23 mouse cellular contexts compared by ENCODE assay signal in genomic region chr11:60065267-60065666, GRCm38 (mm10). TPM values are rescaled to one million over a fixed set of nuclear protein-coding genes. Genes with fewer than 3 reads are reported as not detected.
DNase-seq lines count a peak whose midpoint lies in the region; ATAC-seq and TF ChIP-seq lines count a peak whose summit lies in the region.
"Had no signal": no experiment of that assay in that cellular context is flagged by ENCODE, and none has a peak within 500 bp of the region (broad histone marks: within the 10 kb centered on the region; RNA-seq: fewer than 3 reads in every experiment).

No protein-coding gene starts in this region.

- TF ChIP-seq POLR2A in MEL (IDR thresholded peaks at IDR 0.05; ENCODE audit: control insufficient read depth in 1 of 2, insufficient read depth in 1 of 2, low read depth in 1 of 2, low read length in 2 of 2, poor library complexity in 1 of 2): no peak
- no peak for TF ChIP-seq POLR2A in limb, embryonic 14.5 days (IDR thresholded peaks at IDR 0.05; ENCODE audit: borderline replicate concordance, extremely low read depth, insufficient read depth, insufficient read length)

- H3K9ac ChIP-seq in midbrain, embryonic 13.5 days (replicated peaks): no peak overlapping the region
- H3K9ac ChIP-seq in MEL (ENCODE audit: control insufficient read depth, low read depth, low read length, poor library complexity, severe bottlenecking): no peak overlapping the region
- no peak overlapping the region for H3K9ac ChIP-seq in embryonic facial prominence, embryonic 12.5 days
- H3K9ac ChIP-seq in limb, embryonic 14.5 days (ENCODE audit: low read depth, low read length, severe bottlenecking): no peak overlapping the region
- H3K9ac ChIP-seq: embryonic facial prominence, embryonic 15.5 days; heart, embryonic 15.5 days; hindbrain, embryonic 14.5 days had no signal

- no peaks in the 10 kb centered on the region for H3K36me3 ChIP-seq in midbrain, embryonic 13.5 days
- no peaks in the 10 kb centered on the region for H3K36me3 ChIP-seq in midbrain, embryonic 10.5 days
- H3K36me3 ChIP-seq in MEL (ENCODE audit: control insufficient read depth in 1 of 2, insufficient read depth in 2 of 2, low read length in 2 of 2): no peaks in the 10 kb centered on the region
- no peaks in the 10 kb centered on the region for H3K36me3 ChIP-seq in embryonic facial prominence, embryonic 12.5 days
- H3K36me3 ChIP-seq in limb, embryonic 14.5 days (ENCODE audit: control insufficient read depth, insufficient read depth, low read length): no peaks in the 10 kb centered on the region
- H3K36me3 ChIP-seq: embryonic facial prominence, embryonic 15.5 days; forebrain, embryonic 10.5 days; G1E; heart, embryonic 15.5 days; hindbrain, embryonic 10.5 days had no signal

- WGBS in midbrain, embryonic 13.5 days: 71% methylated on average over 1 of the region's 1 CpGs
- WGBS in midbrain, embryonic 10.5 days: 88% methylated on average over 1 of the region's 1 CpGs
- WGBS in embryonic facial prominence, embryonic 12.5 days: 25% methylated on average over 1 of the region's 1 CpGs
- WGBS in limb, embryonic 14.5 days: 39% methylated on average over 1 of the region's 1 CpGs

- no peak for TF ChIP-seq CTCF in MEL (IDR thresholded peaks at IDR 0.05 in 2 of 3, conservative IDR thresholded peaks at IDR 0.05 in 1 of 3; ENCODE audit: control insufficient read depth in 1 of 3, insufficient read depth in 1 of 3, low read depth in 2 of 3, low read length in 3 of 3, poor library complexity in 1 of 3, severe bottlenecking in 1 of 3)

- H3K27me3 ChIP-seq in midbrain, embryonic 13.5 days: no peaks in the 10 kb centered on the region
- H3K27me3 ChIP-seq in midbrain, embryonic 10.5 days (ENCODE audit: low read depth, poor library complexity, severe bottlenecking): no peaks in the 10 kb centered on the region
- no peaks in the 10 kb centered on the region; a peak in 1 of 4 replicates for H3K27me3 ChIP-seq in MEL (ENCODE audit: control insufficient read depth in 1 of 2, insufficient read depth in 2 of 2, low read length in 2 of 2)
- H3K27me3 ChIP-seq in embryonic facial prominence, embryonic 12.5 days: no peaks in the 10 kb centered on the region
- no peaks in the 10 kb centered on the region for H3K27me3 ChIP-seq in limb, embryonic 14.5 days (ENCODE audit: control insufficient read depth, insufficient read depth, low read length)
- H3K27me3 ChIP-seq: embryonic facial prominence, embryonic 15.5 days had no signal

- no peaks in the 10 kb centered on the region for H3K9me3 ChIP-seq in midbrain, embryonic 13.5 days
- no peaks in the 10 kb centered on the region for H3K9me3 ChIP-seq in midbrain, embryonic 10.5 days (replicated peaks)
- H3K9me3 ChIP-seq in MEL (replicated peaks; ENCODE audit: insufficient read depth, low read length): no peaks in the 10 kb centered on the region
- no peaks in the 10 kb centered on the region for H3K9me3 ChIP-seq in embryonic facial prominence, embryonic 12.5 days
- no peaks in the 10 kb centered on the region for H3K9me3 ChIP-seq in limb, embryonic 14.5 days (ENCODE audit: control insufficient read depth, low read length)
- H3K9me3 ChIP-seq: embryonic facial prominence, embryonic 15.5 days; forebrain, embryonic 10.5 days; G1E; heart, embryonic 15.5 days; hindbrain, embryonic 10.5 days had no signal

- no peak for DNase-seq in midbrain, embryonic 10.5 days (ENCODE audit: low spot score)
- no peak for DNase-seq in MEL (ENCODE audit: low read depth, low spot score)
- DNase-seq in limb, embryonic 14.5 days (ENCODE audit: low spot score): peak; percentile 11
- DNase-seq in spleen, postnatal 14 days (ENCODE audit: low spot score in 2 of 2): no peak
- no peak for DNase-seq in gastrocnemius, postnatal 4 days (ENCODE audit: low spot score in 2 of 2)
- DNase-seq in yolk sac, embryonic 10.5 days (ENCODE audit: low spot score): no peak
- DNase-seq: adrenal gland, postnatal 10 days; cerebellum, adult 2 months; cerebellum, postnatal 10 days; gastrocnemius, postnatal 10 days; heart, adult 2 months had no signal

- TF ChIP-seq EP300 in MEL (IDR thresholded peaks at IDR 0.05; ENCODE audit: low read depth in 1 of 2, low read length in 2 of 2): no peak

- no peak for ATAC-seq in midbrain, embryonic 13.5 days
- no peak for ATAC-seq in embryonic facial prominence, embryonic 12.5 days (ENCODE audit: insufficient number of reproducible peaks, insufficient read depth, low FRiP score, low TSS enrichment)
- ATAC-seq in limb, embryonic 14.5 days (ENCODE audit: low FRiP score, low read depth): no peak
- ATAC-seq: forebrain, embryonic 14.5 days; intestine, embryonic 16.5 days had no signal

- H3K79me2 ChIP-seq in MEL (ENCODE audit: control insufficient read depth, insufficient read depth, low read length, poor library complexity): no peaks in the 10 kb centered on the region

- no peaks in the 10 kb centered on the region for H3K4me1 ChIP-seq in midbrain, embryonic 13.5 days (replicated peaks)
- no peaks in the 10 kb centered on the region for H3K4me1 ChIP-seq in midbrain, embryonic 10.5 days
- peaks cover 4 to 14% of the 10 kb centered on the region in 2 experiments; a peak in 2 of 4 replicates for H3K4me1 ChIP-seq in MEL (ENCODE audit: control insufficient read depth in 1 of 2, insufficient read depth in 2 of 2, low read length in 2 of 2)
- H3K4me1 ChIP-seq in embryonic facial prominence, embryonic 12.5 days: peaks cover 9% of the 10 kb centered on the region; the same call in 1 of the 2 replicates
- H3K4me1 ChIP-seq in limb, embryonic 14.5 days (ENCODE audit: control insufficient read depth, insufficient read depth, low read length): no peaks in the 10 kb centered on the region
- H3K4me1 ChIP-seq: embryonic facial prominence, embryonic 15.5 days; forebrain, embryonic 10.5 days; heart, embryonic 15.5 days; hindbrain, embryonic 10.5 days had no signal

- no peak for TF ChIP-seq RAD21 in MEL (IDR thresholded peaks at IDR 0.05; ENCODE audit: low read depth, low read length)

- peak overlapping the region; percentile 35; the same call in 1 of the 2 replicates for H3K27ac ChIP-seq in midbrain, embryonic 13.5 days
- H3K27ac ChIP-seq in midbrain, embryonic 10.5 days (replicated peaks): no peak overlapping the region
- no peak overlapping the region for H3K27ac ChIP-seq in MEL (ENCODE audit: control insufficient read depth, low read depth, low read length)
- peak overlapping the region; percentile 69; the same call in 1 of the 2 replicates for H3K27ac ChIP-seq in embryonic facial prominence, embryonic 12.5 days
- H3K27ac ChIP-seq in limb, embryonic 14.5 days (replicated peaks; ENCODE audit: low read depth, low read length): no peak overlapping the region
- H3K27ac ChIP-seq: embryonic facial prominence, embryonic 15.5 days; forebrain, embryonic 10.5 days; heart, adult 2 months; heart, embryonic 15.5 days; hindbrain, embryonic 10.5 days; hindbrain, embryonic 14.5 days had no signal

- H3K4me3 ChIP-seq in midbrain, embryonic 13.5 days (replicated peaks): no peak overlapping the region
- no peak overlapping the region for H3K4me3 ChIP-seq in midbrain, embryonic 10.5 days
- no peak overlapping the region for H3K4me3 ChIP-seq in MEL (ENCODE audit: control insufficient read depth in 1 of 2, insufficient read depth in 1 of 2, low read depth in 2 of 2, low read length in 2 of 2)
- no peak overlapping the region for H3K4me3 ChIP-seq in embryonic facial prominence, embryonic 12.5 days
- H3K4me3 ChIP-seq in limb, embryonic 14.5 days (replicated peaks; ENCODE audit: low read length): no peak overlapping the region
- H3K4me3 ChIP-seq: embryonic facial prominence, embryonic 15.5 days; erythroblast, embryonic 14.5 days; forebrain, embryonic 10.5 days; heart, adult 2 months; heart, embryonic 15.5 days; hindbrain, embryonic 10.5 days had no signal

- no peak overlapping the region for H3K4me2 ChIP-seq in midbrain, embryonic 13.5 days (replicated peaks)
- no peak overlapping the region for H3K4me2 ChIP-seq in embryonic facial prominence, embryonic 12.5 days (replicated peaks)
- no peak overlapping the region for H3K4me2 ChIP-seq in limb, embryonic 14.5 days (replicated peaks; ENCODE audit: low read depth, low read length, severe bottlenecking)
- H3K4me2 ChIP-seq: embryonic facial prominence, embryonic 15.5 days; heart, embryonic 11.5 days; heart, embryonic 15.5 days; hindbrain, embryonic 14.5 days had no signal

TF ChIP-seq in MEL, 35 proteins besides CTCF, POLR2A, EP300 and RAD21:
- TF ChIP-seq MAFK (IDR thresholded peaks at IDR 0.05; ENCODE audit: borderline replicate concordance, low read depth, low read length) (peak; percentile 74), E2F4 (IDR thresholded peaks at IDR 0.05; ENCODE audit: borderline replicate concordance, low read depth, low read length) (no peak)
TF ChIP-seq in MEL: peak in this region for 1.

RNA-seq across cellular contexts. Expression of gene Pemt, which starts 19.0 kb away (rescaled TPM):
- 5.6 and 6.9 TPM in 2 replicates for polyA plus RNA-seq in midbrain, embryonic 13.5 days (2015; fragmentation: Nextera tagmentation; extraction: Ambion mirVana)
- polyA plus RNA-seq in midbrain, embryonic 10.5 days (2016; fragmentation: Nextera tagmentation; extraction: Ambion mirVana): 8.6 and 10.8 TPM in 2 replicates
- 20.0 and 27.9 TPM in 2 replicates for total RNA-seq in MEL (2012; rRNA removed)
- polyA plus RNA-seq in MEL (2012; ENCODE audit: insufficient read depth in 1 of 2, insufficient read length in 2 of 2, low read depth in 1 of 2, low replicate concordance in 2 of 2, missing spikeins in 1 of 2): 10 to 100 TPM in 1 of 2 experiments, not detected in 1; 26.1 TPM
- polyA plus RNA-seq in embryonic facial prominence, embryonic 12.5 days (2016; fragmentation: Nextera tagmentation; extraction: Ambion mirVana): 4.0 and 4.8 TPM in 2 replicates
- 5.4 and 9.2 TPM in 2 replicates for polyA plus RNA-seq in limb, embryonic 14.5 days (2012; rRNA removed)
- polyA plus RNA-seq in limb, embryonic 14.5 days (2014; fragmentation: Nextera tagmentation; extraction: Ambion mirVana): 4.7 and 7.2 TPM in 2 replicates
- total RNA-seq in gastrocnemius, postnatal 4 days (2021): 1 to 10 TPM; 5.9 to 7.7 TPM

RNA-seq across cellular contexts. Expression of gene Rai1, which starts 39.5 kb away (rescaled TPM):
- 32.7 and 33.8 TPM in 2 replicates for polyA plus RNA-seq in midbrain, embryonic 13.5 days (2015; fragmentation: Nextera tagmentation; extraction: Ambion mirVana)
- polyA plus RNA-seq in midbrain, embryonic 10.5 days (2016; fragmentation: Nextera tagmentation; extraction: Ambion mirVana): 23.4 and 23.9 TPM in 2 replicates
- total RNA-seq in MEL (2012; rRNA removed): 25.0 and 26.3 TPM in 2 replicates
- polyA plus RNA-seq in MEL (2012; ENCODE audit: insufficient read depth in 1 of 2, insufficient read length in 2 of 2, low read depth in 1 of 2, low replicate concordance in 2 of 2, missing spikeins in 1 of 2): 100 to 1,000 TPM in 1 of 2 experiments, 10 to 100 TPM in 1; 56.7 to 101 TPM
- 35.6 and 36.4 TPM in 2 replicates for polyA plus RNA-seq in embryonic facial prominence, embryonic 12.5 days (2016; fragmentation: Nextera tagmentation; extraction: Ambion mirVana)
- polyA plus RNA-seq in limb, embryonic 14.5 days (2012; rRNA removed): 62.1 and 85.3 TPM in 2 replicates
- 29.7 and 33.1 TPM in 2 replicates for polyA plus RNA-seq in limb, embryonic 14.5 days (2014; fragmentation: Nextera tagmentation; extraction: Ambion mirVana)
- 10 to 100 TPM; 41.7 to 44.6 TPM for total RNA-seq in gastrocnemius, postnatal 4 days (2021)

Comparison
In these comparisons a context has a peak if more than half of its experiments do, and no peak if none do; other contexts are left out.
1. H3K27ac ChIP-seq: peak in midbrain, embryonic 13.5 days (single experiment) and embryonic facial prominence, embryonic 12.5 days (single experiment); none in midbrain, embryonic 10.5 days (single experiment), MEL (single experiment) and limb, embryonic 14.5 days (single experiment).